Comparison of ENCODE assay signal across 8 mouse cellular contexts in the genomic region with DNA sequence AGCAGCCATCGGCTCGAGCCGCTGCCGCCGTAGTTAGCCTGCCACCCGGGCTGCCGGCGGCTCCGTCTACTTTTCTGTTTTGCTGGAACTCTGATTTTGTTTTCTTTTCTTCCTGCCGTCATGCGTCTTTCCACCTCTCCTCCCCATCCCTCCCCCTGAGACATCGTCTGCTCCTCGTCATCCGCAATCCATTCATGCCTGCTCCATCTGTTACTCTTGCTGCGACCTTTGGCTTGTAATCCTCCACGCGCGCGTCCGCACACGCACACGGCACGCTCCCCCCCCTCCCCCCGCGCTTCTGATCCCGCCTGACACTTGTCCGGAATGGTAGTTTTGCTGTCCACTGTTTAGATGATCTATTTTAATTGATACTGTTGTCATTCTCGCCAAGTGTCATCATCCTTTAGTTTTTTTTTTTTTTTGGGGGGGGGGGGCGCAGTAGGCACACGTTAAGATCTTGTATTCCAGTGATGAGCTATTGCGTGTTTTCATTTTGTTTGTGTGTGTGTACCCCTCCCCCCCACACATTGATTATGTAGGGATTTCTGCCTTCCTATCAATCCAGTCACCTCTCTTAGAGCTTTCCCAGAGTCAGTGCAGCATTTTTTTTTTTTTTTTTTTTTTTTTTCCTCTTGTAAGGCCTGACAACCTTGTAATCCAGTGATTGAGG. TPM values are rescaled to one million over a fixed set of nuclear protein-coding genes. Genes with fewer than 3 reads are reported as not detected.
DNase-seq lines count a peak whose midpoint lies in the region; ATAC-seq and TF ChIP-seq lines count a peak whose summit lies in the region.

No protein-coding gene starts in this region.

- peaks cover 8% of the 10 kb centered on the region; the same call in 1 of the 2 replicates for H3K4me1 ChIP-seq in kidney, adult 2 months (ENCODE audit: control insufficient read depth, insufficient read depth, low read length)
- peaks cover 3% of the 10 kb centered on the region; the same call in 1 of the 2 replicates for H3K4me1 ChIP-seq in embryonic fibroblast, embryonic 13.5 days (ENCODE audit: control insufficient read depth, insufficient read depth, low read length)
- peaks cover 16% of the 10 kb centered on the region for H3K4me1 ChIP-seq in limb, embryonic 13.5 days
- peaks cover 18% of the 10 kb centered on the region for H3K4me1 ChIP-seq in neural tube, embryonic 12.5 days

- no peak for TF ChIP-seq CTCF in kidney, adult 2 months (conservative IDR thresholded peaks at IDR 0.05; ENCODE audit: insufficient read depth, insufficient read length, low read depth, low read length)
- TF ChIP-seq CTCF in embryonic fibroblast, embryonic 13.5 days (IDR thresholded peaks at IDR 0.05; ENCODE audit: borderline replicate concordance, insufficient read depth, low read length): no peak

- DNase-seq in kidney, adult 2 months: no peak
- DNase-seq in kidney, adult 18-20 months: no peak
- DNase-seq in Muller cell, postnatal 12 days (ENCODE audit: inconsistent ontology term): peak; percentile 69
- no peak for DNase-seq in layer of hippocampus, postnatal 25 days (ENCODE audit: extremely low spot score in 1 of 2, low spot score in 1 of 2)
- DNase-seq in layer of hippocampus, postnatal 10 days (ENCODE audit: low spot score in 2 of 2): no peak

- no peaks in the 10 kb centered on the region for H3K27me3 ChIP-seq in kidney, adult 2 months (replicated peaks; ENCODE audit: control insufficient read depth, insufficient read depth, low read length)
- 0 out of 2 replicates have a peak, but pooled peaks cover 5% of the 10 kb centered on the region for H3K27me3 ChIP-seq in limb, embryonic 13.5 days
- no peaks in the 10 kb centered on the region for H3K27me3 ChIP-seq in neural tube, embryonic 12.5 days (replicated peaks)

- no peaks in the 10 kb centered on the region for H3K9me3 ChIP-seq in limb, embryonic 13.5 days
- H3K9me3 ChIP-seq in neural tube, embryonic 12.5 days: no peaks in the 10 kb centered on the region

- peak overlapping the region; percentile 67 for H3K4me2 ChIP-seq in limb, embryonic 13.5 days (replicated peaks)
- H3K4me2 ChIP-seq in neural tube, embryonic 12.5 days (replicated peaks): peak overlapping the region; percentile 63

- H3K36me3 ChIP-seq in kidney, adult 2 months (ENCODE audit: control insufficient read depth, insufficient read depth, low read length): no peaks in the 10 kb centered on the region
- H3K36me3 ChIP-seq in limb, embryonic 13.5 days: peaks cover 33% of the 10 kb centered on the region
- H3K36me3 ChIP-seq in neural tube, embryonic 12.5 days: peaks cover 5% of the 10 kb centered on the region

- H3K27ac ChIP-seq in kidney, adult 2 months (ENCODE audit: insufficient read depth, low read depth, low read length): peak overlapping the region; percentile 31
- peak overlapping the region; percentile 78 for H3K27ac ChIP-seq in embryonic fibroblast, embryonic 13.5 days (ENCODE audit: insufficient read depth, low read length)
- peak overlapping the region; percentile 86 for H3K27ac ChIP-seq in limb, embryonic 13.5 days
- peak overlapping the region; percentile 76 for H3K27ac ChIP-seq in neural tube, embryonic 12.5 days

- H3K9ac ChIP-seq in limb, embryonic 13.5 days: peak overlapping the region; percentile 87
- H3K9ac ChIP-seq in neural tube, embryonic 12.5 days: peak overlapping the region; percentile 83

- no peak for TF ChIP-seq POLR2A in kidney, adult 2 months (IDR thresholded peaks at IDR 0.05; ENCODE audit: low read depth, low read length)
- no peak; the same call in 1 of the 2 replicates for TF ChIP-seq POLR2A in embryonic fibroblast, embryonic 13.5 days (IDR thresholded peaks at IDR 0.05; ENCODE audit: low read depth, low read length)

- WGBS in kidney, adult 2 months: under 1% methylated on average over 31 of the region's 31 CpGs
- WGBS in limb, embryonic 13.5 days: under 1% methylated on average over 31 of the region's 31 CpGs
- under 1% methylated on average over 31 of the region's 31 CpGs for WGBS in neural tube, embryonic 12.5 days

- peak; percentile 69 for ATAC-seq in limb, embryonic 13.5 days (ENCODE audit: low FRiP score, low read depth)
- ATAC-seq in neural tube, embryonic 12.5 days (ENCODE audit: low FRiP score, low read depth): peak; percentile 85

- H3K4me3 ChIP-seq in kidney, adult 2 months (ENCODE audit: insufficient read depth, low read depth, low read length): peak overlapping the region; percentile 92
- H3K4me3 ChIP-seq in embryonic fibroblast, embryonic 13.5 days (ENCODE audit: insufficient read depth, low read length): peak overlapping the region; percentile 99
- peak overlapping the region; percentile 83 for H3K4me3 ChIP-seq in limb, embryonic 13.5 days
- H3K4me3 ChIP-seq in neural tube, embryonic 12.5 days: peak overlapping the region; percentile 84

RNA-seq across cellular contexts. Expression of gene Necap1, which starts 0.6 kb away (rescaled TPM):
- 20.5 and 25.0 TPM in 2 replicates for polyA plus RNA-seq in kidney, adult 2 months (2012; rRNA removed)
- 45.2 and 47.4 TPM in 2 replicates for polyA plus RNA-seq in embryonic fibroblast, embryonic 13.5 days (2011; ENCODE audit: insufficient read length, low read depth, missing spikeins)
- polyA plus RNA-seq in limb, embryonic 13.5 days (2015; fragmentation: Nextera tagmentation; extraction: Ambion mirVana): 69.2 and 72.4 TPM in 2 replicates
- 90.9 and 100 TPM in 2 replicates for polyA plus RNA-seq in neural tube, embryonic 12.5 days (2016; fragmentation: Nextera tagmentation; extraction: Ambion mirVana)
- total RNA-seq in layer of hippocampus, postnatal 25 days (2021): 100 to 1,000 TPM; 205 to 214 TPM
- total RNA-seq in layer of hippocampus, postnatal 10 days (2021): 100 to 1,000 TPM; 144 to 170 TPM

RNA-seq across cellular contexts. Expression of gene C3ar1, which starts 18.9 kb away (rescaled TPM):
- polyA plus RNA-seq in kidney, adult 2 months (2012; rRNA removed): 1.6 and 2.1 TPM in 2 replicates
- 1.3 and 2.3 TPM in 2 replicates for polyA plus RNA-seq in embryonic fibroblast, embryonic 13.5 days (2011; ENCODE audit: insufficient read length, low read depth, missing spikeins)
- polyA plus RNA-seq in limb, embryonic 13.5 days (2015; fragmentation: Nextera tagmentation; extraction: Ambion mirVana): 3.6 and 3.8 TPM in 2 replicates
- 1.7 and 2.1 TPM in 2 replicates for polyA plus RNA-seq in neural tube, embryonic 12.5 days (2016; fragmentation: Nextera tagmentation; extraction: Ambion mirVana)
- 1 to 10 TPM in 1 of 2 experiments, under 1 TPM in 1; 0.62 to 1.2 TPM for total RNA-seq in layer of hippocampus, postnatal 25 days (2021)
- under 1 TPM; 0.87 TPM for total RNA-seq in layer of hippocampus, postnatal 10 days (2021)

RNA-seq across cellular contexts. Expression of gene Clec4a1, which starts 46.8 kb away (rescaled TPM):
- polyA plus RNA-seq in kidney, adult 2 months (2012; rRNA removed): 1.1 and 1.2 TPM in 2 replicates
- not detected in 2 replicates for polyA plus RNA-seq in embryonic fibroblast, embryonic 13.5 days (2011; ENCODE audit: insufficient read length, low read depth, missing spikeins)
- 1.9 and 2.0 TPM in 2 replicates for polyA plus RNA-seq in limb, embryonic 13.5 days (2015; fragmentation: Nextera tagmentation; extraction: Ambion mirVana)
- 0.52 and 0.75 TPM in 2 replicates for polyA plus RNA-seq in neural tube, embryonic 12.5 days (2016; fragmentation: Nextera tagmentation; extraction: Ambion mirVana)
- total RNA-seq in layer of hippocampus, postnatal 25 days (2021): under 1 TPM; 0.38 to 0.44 TPM
- under 1 TPM; 0.46 to 0.56 TPM for total RNA-seq in layer of hippocampus, postnatal 10 days (2021)

RNA-seq across cellular contexts. Expression of gene Foxj2, which starts 55.1 kb away (rescaled TPM):
- polyA plus RNA-seq in kidney, adult 2 months (2012; rRNA removed): 9.7 and 12.7 TPM in 2 replicates
- polyA plus RNA-seq in embryonic fibroblast, embryonic 13.5 days (2011; ENCODE audit: insufficient read length, low read depth, missing spikeins): 19.8 and 23.7 TPM in 2 replicates
- polyA plus RNA-seq in limb, embryonic 13.5 days (2015; fragmentation: Nextera tagmentation; extraction: Ambion mirVana): 6.4 and 7.1 TPM in 2 replicates
- 5.5 TPM in 2 replicates for polyA plus RNA-seq in neural tube, embryonic 12.5 days (2016; fragmentation: Nextera tagmentation; extraction: Ambion mirVana)
- 10 to 100 TPM; 27.5 to 29.0 TPM for total RNA-seq in layer of hippocampus, postnatal 25 days (2021)
- 10 to 100 TPM; 24.3 to 27.8 TPM for total RNA-seq in layer of hippocampus, postnatal 10 days (2021)

Comparison
In these comparisons a context has a peak if more than half of its experiments do, and no peak if none do; other contexts are left out.
1. H3K27ac ChIP-seq: peak in every context shown above with its lines; median percentile 86 in limb, embryonic 13.5 days; 78 in embryonic fibroblast, embryonic 13.5 days; 76 in neural tube, embryonic 12.5 days; 31 in kidney, adult 2 months.